Mouse (Mus musculus) testis, adult 2 months (tissue): ENCODE results near the gene Rarb. TPM values are rescaled to one million over a fixed set of nuclear protein-coding genes. Genes with fewer than 3 reads are reported as not detected.

Experiments used
- H3K27ac ChIP-seq: fragments of 200-500 bp; 2 replicates; pipeline ENCODE4 v1.5.1; 2012; ENCODE audit warnings: low read depth, low read length; ENCODE audit not compliant: control insufficient read depth, insufficient read depth
- H3K27me3 ChIP-seq: fragments of 200-500 bp; 2 replicates; pipeline ENCODE4 v1.6.1; 2012; ENCODE audit warnings: mild to moderate bottlenecking, low read length, moderate library complexity; ENCODE audit not compliant: control insufficient read depth, insufficient read depth
- H3K36me3 ChIP-seq: fragments of 200-500 bp; 2 replicates; pipeline ENCODE4 v1.6.1; 2012; ENCODE audit warnings: mild to moderate bottlenecking, low read length; ENCODE audit not compliant: control insufficient read depth, insufficient read depth
- H3K4me1 ChIP-seq: fragments of 200-500 bp; 2 replicates; pipeline ENCODE4 v1.6.1; 2012; ENCODE audit warnings: low read length; ENCODE audit not compliant: control insufficient read depth, insufficient read depth
- H3K4me3 ChIP-seq: fragments of 200-500 bp; 2 replicates; pipeline ENCODE4 v1.5.1; 2012; ENCODE audit warnings: low read depth, mild to moderate bottlenecking, low read length, moderate library complexity, mixed read lengths; ENCODE audit not compliant: control insufficient read depth
- CTCF ChIP-seq: fragments of 200-500 bp; IDR thresholded peaks from 2 replicates; pipeline ENCODE4 v1.5.1; 2012; ENCODE audit warnings: low read depth, mild to moderate bottlenecking, inconsistent platforms, low read length, moderate library complexity; ENCODE audit not compliant: control insufficient read depth, insufficient read depth, insufficient replicate concordance
- POLR2A ChIP-seq: fragments of 200-500 bp; IDR thresholded peaks from 2 replicates; pipeline ENCODE4 v1.6.1; 2012; ENCODE audit warnings: low read depth, mild to moderate bottlenecking, inconsistent platforms, low read length, moderate library complexity; ENCODE audit not compliant: control insufficient read depth
- polyA plus RNA-seq: library from polyadenylated mRNA; depleted of rRNA; stranded (reverse); fragments of >200 nt; gene quantifications from 2 replicates; pipeline ENCODE4 v1.2.3, GENCODE M21; 2012

Gene Rarb
- polyA plus RNA-seq, 1 experiment: 5.6 TPM

- Histone ChIP-seq H3K27ac (no peak overlapping the region), H3K27me3 (no peaks in the 10 kb centered on the region)
Measured at GRCm38 (mm10) chr14:16732054-16732453, 86.9 kb downstream of the Rarb start.

GRCm38 (mm10) chr14:16728175-16728838 is 90.6 kb downstream of the Rarb start:
- TF ChIP-seq POLR2A: no peak
- TF ChIP-seq CTCF: no peak
- no peak overlapping the region for H3K4me3 ChIP-seq
- no peak overlapping the region for H3K27ac ChIP-seq
- no peaks in the 10 kb centered on the region for H3K4me1 ChIP-seq
- H3K27me3 ChIP-seq: no peaks in the 10 kb centered on the region
- no peaks in the 10 kb centered on the region for H3K36me3 ChIP-seq

More at GRCm38 (mm10) chr14:16732054-16732453, 86.9 kb downstream of the Rarb start:
- Histone ChIP-seq H3K4me1 (no peaks in the 10 kb centered on the region), H3K4me3 (no peak overlapping the region), H3K36me3 (no peaks in the 10 kb centered on the region)
- TF ChIP-seq CTCF (no peak), POLR2A (no peak)

GRCm38 (mm10) chr14:16723991-16724390 is 95.0 kb downstream of the Rarb start:
- no peaks in the 10 kb centered on the region for H3K36me3 ChIP-seq
- TF ChIP-seq POLR2A (no peak), CTCF (no peak)
- H3K4me3 ChIP-seq: no peak overlapping the region
- no peaks in the 10 kb centered on the region for H3K4me1 ChIP-seq
- H3K27ac ChIP-seq: no peak overlapping the region
- no peaks in the 10 kb centered on the region for H3K27me3 ChIP-seq

- H3K27ac ChIP-seq: no peak overlapping the region
- no peaks in the 10 kb centered on the region for H3K27me3 ChIP-seq
- H3K4me3 ChIP-seq: no peak overlapping the region
- TF ChIP-seq POLR2A (no peak), CTCF (no peak)
- H3K4me1 ChIP-seq: no peaks in the 10 kb centered on the region
- H3K36me3 ChIP-seq: no peaks in the 10 kb centered on the region
Measured at GRCm38 (mm10) chr14:16717821-16718220, 101.1 kb downstream of the Rarb start.

GRCm38 (mm10) chr14:16714344-16714955 is 104.5 kb downstream of the Rarb start:
- no peak for TF ChIP-seq CTCF
- Histone ChIP-seq H3K27ac (no peak overlapping the region), H3K4me3 (no peak overlapping the region), H3K36me3 (no peaks in the 10 kb centered on the region), H3K4me1 (no peaks in the 10 kb centered on the region), H3K27me3 (no peaks in the 10 kb centered on the region)

- TF ChIP-seq CTCF: no peak
- TF ChIP-seq POLR2A: no peak
- H3K36me3 ChIP-seq: no peaks in the 10 kb centered on the region
- H3K4me3 ChIP-seq: no peak overlapping the region
- H3K4me1 ChIP-seq: no peaks in the 10 kb centered on the region
- H3K27me3 ChIP-seq: no peaks in the 10 kb centered on the region
- H3K27ac ChIP-seq: no peak overlapping the region
Measured at GRCm38 (mm10) chr14:16713773-16714172, 105.2 kb downstream of the Rarb start.

- no peaks in the 10 kb centered on the region for H3K4me1 ChIP-seq
- H3K36me3 ChIP-seq: no peaks in the 10 kb centered on the region
- TF ChIP-seq POLR2A: no peak
- TF ChIP-seq CTCF: no peak
- no peak overlapping the region for H3K27ac ChIP-seq
- no peaks in the 10 kb centered on the region for H3K27me3 ChIP-seq
- H3K4me3 ChIP-seq: peak overlapping the region; percentile 21; the same call in 1 of the 2 replicates
Measured at GRCm38 (mm10) chr14:16699228-16699627, 119.7 kb downstream of the Rarb start.

GRCm38 (mm10) chr14:16695453-16696120 is 123.4 kb downstream of the Rarb start:
- TF ChIP-seq CTCF: no peak
- no peak for TF ChIP-seq POLR2A
- H3K4me1 ChIP-seq: no peaks in the 10 kb centered on the region
- no peaks in the 10 kb centered on the region for H3K36me3 ChIP-seq
- no peak overlapping the region for H3K4me3 ChIP-seq
- H3K27me3 ChIP-seq: no peaks in the 10 kb centered on the region
- H3K27ac ChIP-seq: no peak overlapping the region
